ENCODE assay signal across 8 mouse cellular contexts in the genomic region with DNA sequence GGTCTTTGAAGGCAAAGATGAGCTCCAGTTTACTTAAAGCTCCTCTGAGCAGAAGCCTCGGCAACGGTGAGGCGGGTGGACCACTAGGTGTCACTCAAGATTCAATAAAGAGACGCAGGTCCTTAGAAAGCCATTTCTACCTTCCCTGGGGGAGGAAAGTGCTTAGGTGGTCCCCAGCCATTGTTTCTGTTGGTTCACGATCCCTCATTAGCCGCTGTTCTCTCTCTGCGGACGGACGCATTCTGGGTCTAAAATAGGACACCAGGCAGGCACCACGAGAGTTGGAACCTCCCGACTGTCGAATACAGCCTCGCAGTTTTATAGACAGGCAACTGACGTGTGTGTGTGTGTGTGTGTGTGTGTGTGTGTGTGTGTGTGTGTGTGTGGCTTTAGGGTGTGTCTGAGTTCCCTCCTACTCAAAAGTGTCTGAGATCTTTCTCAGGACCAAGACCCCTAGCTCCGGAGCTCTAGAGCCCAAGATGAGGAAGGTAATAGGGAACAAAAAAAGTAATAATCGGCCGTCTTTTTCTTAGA. TPM values are rescaled to one million over a fixed set of nuclear protein-coding genes. Genes with fewer than 3 reads are reported as not detected.
DNase-seq lines count a peak whose midpoint lies in the region; ATAC-seq and TF ChIP-seq lines count a peak whose summit lies in the region.

No protein-coding gene starts in this region.

- H3K4me1 ChIP-seq in forebrain, embryonic 15.5 days, result peaks cover 18% of the 10 kb centered on the region
- peaks cover 3% of the 10 kb centered on the region for H3K4me1 ChIP-seq in olfactory bulb, adult 2 months (ENCODE audit: control insufficient read depth, insufficient read depth, low read length)

- H3K27me3 ChIP-seq in forebrain, embryonic 15.5 days, result no peaks in the 10 kb centered on the region

- intact Hi-C loops in heart, postnatal 25 days (cut with DNase I), result loop anchor here (1.0 to 10.0 kb wide), 6 partner anchors 96 to 903 kb away; no protein-coding TSS in a partner anchor

- 6% methylated on average over 17 of the region's 17 CpGs for WGBS in forebrain, embryonic 15.5 days
- WGBS in olfactory bulb, adult 2 months, result 7% methylated on average over 17 of the region's 17 CpGs

- peak; percentile 37 to 55 for DNase-seq in CD8-positive naive resting alpha-beta T cell, adult 2 months (ENCODE audit: low read depth in 2 of 2, low spot score in 2 of 2)
- DNase-seq in c-Kit-positive CD71-positive TER-119-positive erythroid progenitor cells, embryonic 14.5 days (ENCODE audit: low spot score), result peak; percentile 22
- peak; percentile 60 for DNase-seq in heart, postnatal 25 days (ENCODE audit: low spot score)
- DNase-seq in layer of hippocampus, adult 18-20 months (ENCODE audit: low spot score in 2 of 2), result peak; percentile 67 to 88
- DNase-seq in lung, adult 18-20 months, result peak; percentile 79 to 82
- peak; percentile 45 to 53 for DNase-seq in thymus, adult 18-20 months

- no peak for TF ChIP-seq POLR2A in olfactory bulb, adult 2 months (IDR thresholded peaks at IDR 0.05; ENCODE audit: insufficient read depth, low read depth, low read length)

- no peaks in the 10 kb centered on the region for H3K9me3 ChIP-seq in forebrain, embryonic 15.5 days

- peak overlapping the region; percentile 77 for H3K27ac ChIP-seq in forebrain, embryonic 15.5 days (replicated peaks)
- H3K27ac ChIP-seq in olfactory bulb, adult 2 months (ENCODE audit: insufficient read depth, low read depth, low read length), result peak overlapping the region; percentile 22; the same call in 1 of the 2 replicates

- no peaks in the 10 kb centered on the region for H3K36me3 ChIP-seq in forebrain, embryonic 15.5 days

- ATAC-seq in forebrain, embryonic 15.5 days (replicated peaks), result peak; percentile 49

- H3K4me2 ChIP-seq in forebrain, embryonic 15.5 days (replicated peaks), result peak overlapping the region; percentile 38

- H3K9ac ChIP-seq in forebrain, embryonic 15.5 days (replicated peaks), result no peak overlapping the region

- H3K4me3 ChIP-seq in forebrain, embryonic 15.5 days, result peak overlapping the region; percentile 26
- H3K4me3 ChIP-seq in olfactory bulb, adult 2 months (ENCODE audit: insufficient read depth, low read depth, low read length), result peak overlapping the region; percentile 32

- peak; percentile 57 for TF ChIP-seq CTCF in olfactory bulb, adult 2 months (IDR thresholded peaks at IDR 0.05; ENCODE audit: insufficient read depth, low read depth, low read length)

RNA-seq across cellular contexts. Expression of a gene that starts 47.0 kb away (rescaled TPM):
- polyA plus RNA-seq in forebrain, embryonic 15.5 days (2015; fragmentation: Nextera tagmentation; extraction: Ambion mirVana), result 11.2 and 11.9 TPM in 2 replicates
- total RNA-seq in heart, postnatal 25 days (2021), result 1 to 10 TPM; 2.0 to 2.6 TPM
- total RNA-seq in layer of hippocampus, adult 18-20 months (2021), result 10 to 100 TPM; 34.8 to 38.2 TPM
- not detected in 2 replicates for polyA plus RNA-seq in olfactory bulb, adult 2 months (2012; ENCODE audit: insufficient read depth, insufficient read length, low replicate concordance, missing spikeins)

Comparison
In these comparisons a context has a peak if more than half of its experiments do, and no peak if none do; other contexts are left out.
1. Peak in every context shown above with its lines: DNase-seq, ATAC-seq, H3K4me3 ChIP-seq and H3K27ac ChIP-seq.
2. DNase-seq: peak in every context shown above with its lines; median percentile 80 in lung, adult 18-20 months; 78 in layer of hippocampus, adult 18-20 months; 60 in heart, postnatal 25 days; 49 in thymus, adult 18-20 months; 46 in CD8-positive naive resting alpha-beta T cell, adult 2 months; 22 in c-Kit-positive CD71-positive TER-119-positive erythroid progenitor cells, embryonic 14.5 days.
3. RNA of a gene that starts 47.0 kb away (total RNA-seq): 34.8 to 38.2 TPM in layer of hippocampus, adult 18-20 months; 2.0 to 2.6 TPM in heart, postnatal 25 days; every median in the first group is over 10 times any median in the second.